ENCODE assay signal across 17 mouse cellular contexts in the genomic region with DNA sequence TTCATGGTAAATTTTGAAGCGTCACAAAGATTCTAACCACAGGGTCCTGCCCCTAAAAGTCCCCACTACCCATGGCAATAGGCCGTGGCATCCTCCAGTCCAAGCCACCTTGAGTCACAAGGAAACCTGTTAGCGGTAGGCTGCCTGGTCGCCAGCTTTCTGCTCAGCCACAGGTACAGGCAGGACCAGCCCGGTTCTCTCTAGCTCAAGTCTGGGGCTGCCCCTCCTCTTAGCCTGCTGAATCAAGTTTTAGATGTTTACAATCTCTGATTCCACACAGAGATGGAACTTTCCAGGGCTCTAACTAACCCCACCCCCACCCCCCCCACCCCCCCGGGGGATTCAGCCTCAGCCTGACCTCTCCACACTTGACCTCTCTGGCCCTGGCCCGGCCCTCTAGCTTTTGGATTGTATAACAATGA. TPM values are rescaled to one million over a fixed set of nuclear protein-coding genes. Genes with fewer than 3 reads are reported as not detected.
DNase-seq lines count a peak whose midpoint lies in the region; ATAC-seq and TF ChIP-seq lines count a peak whose summit lies in the region.
"Had no signal": no experiment of that assay in that cellular context is flagged by ENCODE, and none has a peak within 500 bp of the region (broad histone marks: within the 10 kb centered on the region; RNA-seq: fewer than 3 reads in every experiment).

No protein-coding gene starts in this region.

- H3K4me3 ChIP-seq in thymus, adult 2 months (ENCODE audit: control insufficient read depth, insufficient read depth, low read length), result no peak overlapping the region
- no peak overlapping the region for H3K4me3 ChIP-seq in liver, postnatal 0 days (ENCODE audit: low read depth, low read length)
- H3K4me3 ChIP-seq: hindbrain, embryonic 12.5 days; limb, embryonic 13.5 days; lung, embryonic 15.5 days; midbrain, embryonic 15.5 days had no signal

- peak overlapping the region; percentile 82; the same call in 1 of the 2 replicates for H3K27ac ChIP-seq in thymus, adult 2 months (ENCODE audit: control insufficient read depth, insufficient read depth, low read length)
- H3K27ac ChIP-seq in liver, postnatal 0 days (ENCODE audit: low read depth), result no peak overlapping the region
- H3K27ac ChIP-seq: hindbrain, embryonic 12.5 days; limb, embryonic 13.5 days; lung, embryonic 15.5 days; midbrain, embryonic 15.5 days had no signal

- no peak for TF ChIP-seq CTCF in thymus, adult 2 months (IDR thresholded peaks at IDR 0.05; ENCODE audit: borderline replicate concordance, control insufficient read depth, extremely low read depth, insufficient read depth, low read length, poor library complexity)
- no peak for TF ChIP-seq CTCF in liver, postnatal 0 days (IDR thresholded peaks at IDR 0.05; ENCODE audit: low read depth)

- TF ChIP-seq EP300 in liver, postnatal 0 days (IDR thresholded peaks at IDR 0.05; ENCODE audit: low read depth), result no peak

- H3K9ac ChIP-seq in liver, postnatal 0 days (replicated peaks), result no peak overlapping the region
- H3K9ac ChIP-seq: hindbrain, embryonic 12.5 days; limb, embryonic 13.5 days; lung, embryonic 15.5 days; midbrain, embryonic 15.5 days had no signal

- peaks cover 69% of the 10 kb centered on the region for H3K4me1 ChIP-seq in thymus, adult 2 months (replicated peaks; ENCODE audit: control insufficient read depth, insufficient read depth, low read length)
- no peaks in the 10 kb centered on the region; the same call in 1 of the 2 replicates for H3K4me1 ChIP-seq in liver, postnatal 0 days (ENCODE audit: insufficient read depth)

- no peaks in the 10 kb centered on the region for H3K9me3 ChIP-seq in liver, postnatal 0 days (ENCODE audit: low read length)
- H3K9me3 ChIP-seq: G1E; hindbrain, embryonic 12.5 days; limb, embryonic 13.5 days; lung, embryonic 15.5 days; midbrain, embryonic 15.5 days had no signal

- no peak for ATAC-seq in liver, postnatal 0 days
- ATAC-seq: midbrain, embryonic 15.5 days had no signal

- WGBS in thymus, adult 2 months, result 64% methylated on average over 7 of the region's 7 CpGs
- 54% methylated on average over 7 of the region's 7 CpGs for WGBS in liver, postnatal 0 days (ENCODE audit: insufficient replicate concordance)

- no peak overlapping the region for H3K4me2 ChIP-seq in liver, postnatal 0 days (ENCODE audit: low read depth, low read length)
- H3K4me2 ChIP-seq: hindbrain, embryonic 12.5 days; limb, embryonic 13.5 days; lung, embryonic 15.5 days; midbrain, embryonic 15.5 days had no signal

- H3K27me3 ChIP-seq in thymus, adult 2 months (ENCODE audit: control insufficient read depth, insufficient read depth, low read length), result no peaks in the 10 kb centered on the region
- H3K27me3 ChIP-seq in splenic B cell, adult 2 months (ENCODE audit: control insufficient read depth, insufficient read depth, low read length, poor library complexity, severe bottlenecking), result no peaks in the 10 kb centered on the region
- H3K27me3 ChIP-seq in liver, postnatal 0 days (ENCODE audit: insufficient read depth, low read length), result no peaks in the 10 kb centered on the region
- H3K27me3 ChIP-seq: hindbrain, embryonic 12.5 days; limb, embryonic 13.5 days; lung, embryonic 15.5 days had no signal

- no peak for DNase-seq in thymus, adult 2 months
- DNase-seq in thymus, adult 18-20 months, result no peak
- peak; percentile 55 for DNase-seq in WW6 (ENCODE audit: low read depth, low spot score)
- peak; percentile 77 for DNase-seq in kidney, adult 9 months
- DNase-seq in splenic B cell, adult 2 months (ENCODE audit: low read depth, low spot score), result peak; percentile 59
- no peak for DNase-seq in adrenal gland, postnatal 14 days
- no peak for DNase-seq in right cerebral cortex, postnatal 4 days
- no peak for DNase-seq in liver, postnatal 0 days
- DNase-seq: adrenal gland, postnatal 25 days; cerebellum, adult 2 months; heart, adult 18-20 months; layer of hippocampus, adult 9-11 months had no signal

- no peaks in the 10 kb centered on the region for H3K36me3 ChIP-seq in thymus, adult 2 months (ENCODE audit: control insufficient read depth, insufficient read depth, low read length)
- no peaks in the 10 kb centered on the region for H3K36me3 ChIP-seq in splenic B cell, adult 2 months (ENCODE audit: control insufficient read depth, insufficient read depth, low read length, poor library complexity, severe bottlenecking)
- no peaks in the 10 kb centered on the region for H3K36me3 ChIP-seq in liver, postnatal 0 days (replicated peaks; ENCODE audit: insufficient read depth, low read length)
- H3K36me3 ChIP-seq: G1E; hindbrain, embryonic 12.5 days; limb, embryonic 13.5 days; lung, embryonic 15.5 days; midbrain, embryonic 15.5 days had no signal

- no peak for TF ChIP-seq POLR2A in thymus, adult 2 months (IDR thresholded peaks at IDR 0.05; ENCODE audit: control insufficient read depth, extremely low read depth, insufficient read depth, low read length, poor library complexity)

RNA-seq across cellular contexts. Expression of gene Id3, which starts 36.4 kb away (rescaled TPM):
- polyA plus RNA-seq in thymus, adult 2 months (2012; rRNA removed), result 312 and 357 TPM in 2 replicates
- 91.3 and 98.0 TPM in 2 replicates for total RNA-seq in adrenal gland, postnatal 14 days (2021)
- 77.3 and 79.1 TPM in 2 replicates for polyA plus RNA-seq in liver, postnatal 0 days (2015; fragmentation: Nextera tagmentation; extraction: Ambion mirVana)
- polyA plus RNA-seq: G1E had no signal

RNA-seq across cellular contexts. Expression of gene Rpl11, which starts 53.7 kb away (rescaled TPM):
- polyA plus RNA-seq in thymus, adult 2 months (2012; rRNA removed), result 418 and 466 TPM in 2 replicates
- total RNA-seq in adrenal gland, postnatal 14 days (2021), result 722 and 781 TPM in 2 replicates
- polyA plus RNA-seq in liver, postnatal 0 days (2015; fragmentation: Nextera tagmentation; extraction: Ambion mirVana), result 251 and 260 TPM in 2 replicates

Comparison
In these comparisons a context has a peak if more than half of its experiments do, and no peak if none do; other contexts are left out.
1. DNase-seq: peak in WW6 (single experiment), kidney, adult 9 months (single experiment) and splenic B cell, adult 2 months (single experiment); none in thymus, adult 2 months (single experiment), thymus, adult 18-20 months (0 of 2), adrenal gland, postnatal 14 days (single experiment), right cerebral cortex, postnatal 4 days (single experiment) and liver, postnatal 0 days (single experiment).